Mouse (Mus musculus): ENCODE measurements around the gene Dnah17.

Gene Dnah17

DNA sequence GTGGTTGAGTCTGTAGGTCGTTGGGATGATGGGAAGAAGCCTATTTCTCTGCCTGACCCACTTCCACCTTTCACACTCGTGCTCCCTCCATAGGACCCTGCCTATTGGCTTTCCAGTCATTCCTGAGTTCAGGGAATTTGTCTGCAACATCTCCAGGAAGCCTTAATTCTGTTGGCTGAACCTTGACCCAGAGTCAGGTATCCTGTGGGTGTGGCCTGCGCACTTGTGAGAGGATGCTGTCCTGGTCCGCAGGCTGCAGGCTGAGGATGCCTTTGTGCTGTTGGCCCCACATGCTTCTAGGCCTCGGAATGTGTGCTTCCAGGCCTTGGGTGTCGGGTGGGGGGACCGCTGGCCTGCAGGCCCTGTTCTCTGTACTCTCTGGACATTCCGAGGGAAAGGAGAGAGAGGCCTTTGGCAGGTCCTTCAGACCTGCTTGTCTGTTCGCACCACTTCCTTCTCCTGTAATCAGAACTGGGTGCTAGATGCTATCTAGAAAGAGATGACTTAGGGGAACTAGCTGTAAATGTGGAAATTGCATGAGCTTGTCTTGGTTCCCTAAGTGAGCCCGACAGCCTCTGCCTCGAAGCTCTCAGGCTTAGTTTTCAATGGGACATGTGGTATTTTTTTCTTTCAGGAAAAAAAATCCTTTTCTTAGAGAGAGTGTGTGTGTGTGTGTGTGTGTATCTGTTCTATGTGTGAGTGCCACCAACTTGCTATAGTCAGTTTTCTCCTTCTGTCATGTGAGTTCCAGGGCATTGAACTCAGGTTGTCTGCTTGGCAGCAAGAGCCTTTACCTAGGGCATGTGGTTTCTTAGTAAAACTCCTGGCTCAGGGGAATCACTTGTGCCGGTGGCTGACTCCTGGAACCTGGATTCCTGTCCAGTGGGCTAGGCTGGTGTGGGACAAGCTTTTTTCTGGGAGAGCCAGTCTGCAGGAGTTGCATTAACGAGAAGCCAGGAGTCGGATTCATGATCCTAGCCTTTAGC lies 137.0 kb downstream of the Dnah17 start:
- no peak for DNase-seq

DNA sequence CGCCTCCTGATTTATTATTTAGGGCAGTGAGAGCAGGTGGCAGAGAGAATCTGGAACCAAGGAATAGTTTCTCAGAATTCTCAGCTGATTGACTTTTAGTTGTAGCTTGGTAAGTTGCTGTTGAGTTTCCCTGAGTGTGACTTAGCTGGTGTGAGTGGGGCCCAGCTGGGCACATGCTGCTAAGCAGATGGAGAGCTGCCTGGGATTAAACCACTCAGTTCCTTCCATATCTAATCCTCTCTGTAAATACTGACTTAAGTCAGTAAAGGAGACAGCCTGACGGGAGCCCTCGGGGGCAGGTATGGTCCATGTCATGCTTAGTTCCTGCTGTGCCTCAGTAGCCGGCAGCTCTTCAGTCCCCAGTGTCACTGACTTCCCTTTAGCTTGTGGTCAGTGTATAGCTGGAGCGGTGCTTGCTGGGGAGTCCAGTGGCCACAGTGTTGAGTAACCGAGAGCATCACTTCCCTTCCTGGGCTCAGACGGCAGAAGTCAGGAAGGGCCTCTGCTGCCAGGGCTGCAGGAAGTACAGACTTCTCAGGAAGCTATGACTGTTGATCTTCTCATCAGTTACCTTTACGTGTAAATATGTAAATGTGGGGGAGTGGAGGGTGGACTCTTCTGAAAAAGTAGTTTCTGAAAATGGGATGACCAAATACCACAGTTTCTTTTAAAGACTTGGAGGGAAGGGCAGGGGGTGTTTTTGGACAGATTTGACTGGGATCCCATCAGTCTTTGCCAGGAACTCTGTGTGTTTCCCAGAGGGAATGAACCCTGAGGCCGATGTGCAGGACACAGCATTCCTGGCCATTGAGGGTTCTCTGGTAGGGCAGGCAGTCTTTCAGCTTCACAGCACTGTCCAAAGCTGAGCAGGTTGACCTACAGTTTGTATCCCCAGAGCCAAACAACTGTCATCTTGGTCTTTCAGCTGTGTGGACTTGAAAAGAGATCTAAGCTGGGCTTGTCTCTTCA lies 138.6 kb downstream of the Dnah17 start:
- DNase-seq = no peak

DNA sequence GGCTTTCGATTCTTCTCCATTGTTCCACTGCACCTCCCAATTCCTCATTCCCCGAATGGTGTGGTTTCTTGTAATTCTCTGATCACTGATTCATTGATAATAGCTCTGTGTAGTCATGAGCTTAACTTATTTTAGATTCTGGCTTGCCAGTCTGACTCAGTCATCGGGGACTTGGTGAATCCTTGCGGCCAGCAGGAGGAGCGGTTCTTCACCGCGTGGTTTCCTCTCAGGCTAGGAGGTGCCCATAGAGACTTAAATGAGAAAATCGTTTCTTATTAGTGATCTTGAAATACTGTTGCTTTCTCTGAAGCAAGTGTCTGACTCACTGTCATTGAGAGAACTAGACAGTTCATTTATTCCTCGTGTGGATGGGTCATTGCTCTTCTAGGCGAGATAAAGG lies 140.5 kb downstream of the Dnah17 start:
- DNase-seq = no peak

DNA sequence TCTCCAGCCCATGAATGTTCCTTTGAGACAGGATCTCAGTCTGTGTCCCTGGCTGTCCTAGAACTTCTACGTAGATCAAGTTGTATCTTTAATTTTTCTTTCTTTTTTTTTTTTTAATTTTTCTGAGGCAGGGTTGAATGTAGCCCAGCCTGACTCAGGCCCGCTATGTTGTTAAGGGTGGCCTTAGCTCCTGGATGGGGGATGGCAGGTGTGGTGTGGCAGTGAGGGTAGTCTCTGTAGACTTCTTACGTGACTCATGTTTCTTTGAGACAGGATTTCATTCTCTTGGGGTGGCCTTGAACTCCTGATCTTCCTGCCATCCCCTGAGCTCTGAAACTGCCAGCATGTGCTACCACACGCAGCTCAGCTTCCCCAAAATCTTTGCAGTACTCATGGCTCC lies 141.2 kb downstream of the Dnah17 start:
- no peak for DNase-seq

DNA sequence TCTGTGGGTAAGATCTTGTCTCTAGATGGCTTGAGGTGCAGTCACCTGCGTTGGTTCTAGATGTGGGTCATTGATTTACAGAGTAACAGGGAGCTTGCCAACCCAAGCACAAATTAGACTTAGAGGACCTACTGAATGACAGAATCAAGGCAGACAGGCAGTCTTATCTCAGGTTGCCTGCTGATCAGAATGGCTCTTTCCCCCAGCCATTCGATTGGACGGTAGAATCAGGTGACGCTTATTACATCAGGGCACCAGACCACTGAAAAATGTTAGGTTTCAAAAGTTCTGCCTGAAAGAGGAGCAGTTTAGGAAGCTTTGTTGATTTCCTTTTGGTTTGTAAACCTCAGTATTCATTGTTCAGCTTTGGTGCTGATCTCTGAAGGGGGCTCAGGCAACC lies 142.5 kb downstream of the Dnah17 start:
- DNase-seq = no peak

DNA sequence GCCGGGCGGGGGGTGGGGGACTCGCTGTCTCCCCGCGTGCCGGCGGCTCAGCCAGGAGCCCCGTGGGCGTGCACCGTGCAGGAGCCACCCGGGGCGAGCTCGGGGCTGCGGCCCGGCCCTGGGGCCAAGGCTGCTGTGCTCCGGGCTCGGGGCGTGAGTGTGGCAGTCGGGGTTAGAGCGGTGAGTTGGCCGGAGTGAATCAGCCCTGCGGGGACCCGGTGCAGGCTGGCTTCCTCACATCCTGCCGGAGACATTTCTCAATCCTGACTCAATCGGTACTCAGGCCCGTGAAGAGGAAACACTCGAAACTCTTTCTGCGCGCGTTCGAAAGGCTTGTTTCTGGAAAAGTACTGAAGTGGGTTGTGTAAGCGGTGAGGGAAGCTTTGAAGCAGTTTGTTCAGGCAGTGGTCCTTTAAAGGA lies 143.4 kb downstream of the Dnah17 start:
- DNase-seq = no peak

DNA sequence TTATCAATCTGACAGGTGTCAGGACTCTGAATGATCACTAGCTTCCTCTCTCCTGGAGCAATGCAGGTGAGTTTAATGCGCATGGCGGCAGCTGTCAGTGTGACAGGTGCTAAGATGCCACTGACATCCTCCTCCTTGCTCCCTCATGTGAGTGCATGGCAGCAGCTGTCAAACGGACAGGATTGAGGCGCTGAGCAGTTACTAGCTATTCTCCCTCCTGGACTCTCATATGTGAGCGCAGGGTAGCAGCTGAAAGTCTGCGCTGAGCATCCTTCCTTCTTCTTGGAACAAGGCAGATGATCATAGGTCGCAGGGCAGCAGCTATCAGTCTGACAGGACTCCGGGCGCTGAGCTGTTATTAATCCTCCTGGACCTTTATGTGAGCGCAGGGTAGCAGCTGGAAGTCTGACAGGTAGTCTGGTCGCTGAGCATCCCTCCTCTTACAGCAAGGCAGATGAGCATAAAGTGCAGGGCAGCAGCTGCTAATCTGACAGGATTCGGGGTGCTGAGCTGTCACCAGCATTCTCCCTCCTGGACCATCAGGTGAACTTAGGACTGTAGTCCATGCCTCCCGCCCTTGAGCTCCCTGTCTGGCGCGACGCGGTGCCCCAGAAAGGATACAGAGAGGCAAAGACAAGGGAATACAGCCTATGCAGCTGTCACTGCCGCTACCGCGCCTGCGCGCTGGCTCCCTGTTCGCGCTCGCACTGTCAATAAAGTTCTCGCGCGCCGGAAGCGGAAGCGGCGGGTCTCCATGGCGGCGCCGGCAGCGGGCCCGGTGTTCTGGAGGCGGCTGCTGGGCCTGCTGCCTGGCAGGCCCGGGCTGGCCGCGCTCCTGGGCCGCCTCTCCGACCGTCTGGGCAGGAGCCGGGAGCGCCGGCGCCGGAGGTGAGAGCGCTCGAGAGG lies 144.1 kb downstream of the Dnah17 start, which contains the start of gene Pgs1:
Gene Pgs1 (plus strand): TSS at position 167 of the 906 bp plus-strand sequence.
- peak; percentile 92 for DNase-seq

DNA sequence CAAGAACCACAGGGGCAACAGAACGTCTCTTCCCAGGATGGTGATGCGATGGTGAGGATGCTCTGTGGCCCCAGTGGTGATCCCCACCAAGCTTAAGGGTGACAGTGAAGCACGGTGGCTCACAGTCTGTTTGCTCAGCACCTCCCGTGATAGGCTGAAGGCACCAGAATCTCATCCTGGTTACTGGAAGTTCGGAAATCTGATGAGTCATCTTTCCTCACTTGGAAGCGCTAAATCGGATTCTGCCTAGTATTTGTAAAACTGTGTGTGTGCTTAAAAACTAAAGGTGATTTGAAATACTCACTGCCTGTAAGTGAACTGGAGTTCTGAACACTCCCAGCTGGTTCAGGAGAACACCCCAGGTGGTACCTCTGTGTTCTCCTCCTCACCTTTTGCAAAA lies 146.7 kb downstream of the Dnah17 start:
- no peak for DNase-seq

DNA sequence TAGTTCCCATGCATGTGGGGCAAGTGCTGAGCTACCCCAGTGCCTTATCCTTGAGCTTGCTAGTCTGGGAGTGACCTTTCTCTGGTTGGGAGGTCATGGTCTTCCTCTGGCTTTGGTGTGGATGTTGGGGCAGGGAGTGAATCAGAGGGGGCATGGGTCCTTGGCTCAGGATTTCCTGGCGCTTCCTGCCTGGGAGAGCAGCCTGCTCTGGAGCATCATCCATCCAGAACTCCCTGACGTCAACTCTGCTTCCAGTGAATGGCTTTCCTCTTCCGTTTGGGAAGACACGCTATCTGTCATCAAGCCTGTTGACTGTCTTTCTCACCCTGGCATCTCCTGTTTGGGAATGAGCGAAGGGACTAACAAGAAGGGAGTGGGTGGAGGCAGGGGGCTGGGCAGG lies 148.0 kb downstream of the Dnah17 start:
- no peak for DNase-seq

DNA sequence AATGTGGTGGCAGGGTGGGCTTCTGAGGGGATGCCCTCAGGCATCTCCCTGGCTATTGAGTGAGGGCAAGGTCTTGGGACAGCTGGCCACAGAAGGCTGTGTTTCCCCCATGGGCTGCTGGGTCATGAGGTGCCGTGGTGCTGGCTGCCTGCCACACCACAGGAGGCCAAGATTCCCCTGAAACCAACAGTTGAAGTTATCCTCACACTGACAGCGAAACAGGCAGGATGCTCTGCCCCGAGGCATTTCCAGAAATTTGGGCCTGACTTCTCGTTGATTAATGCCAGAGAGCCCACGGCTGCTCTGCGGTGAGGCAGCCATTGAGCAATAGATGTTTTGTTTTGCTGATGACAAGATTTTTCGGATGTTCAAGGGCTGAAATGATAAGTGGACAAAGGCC lies 151.0 kb downstream of the Dnah17 start:
- no peak for DNase-seq

DNA sequence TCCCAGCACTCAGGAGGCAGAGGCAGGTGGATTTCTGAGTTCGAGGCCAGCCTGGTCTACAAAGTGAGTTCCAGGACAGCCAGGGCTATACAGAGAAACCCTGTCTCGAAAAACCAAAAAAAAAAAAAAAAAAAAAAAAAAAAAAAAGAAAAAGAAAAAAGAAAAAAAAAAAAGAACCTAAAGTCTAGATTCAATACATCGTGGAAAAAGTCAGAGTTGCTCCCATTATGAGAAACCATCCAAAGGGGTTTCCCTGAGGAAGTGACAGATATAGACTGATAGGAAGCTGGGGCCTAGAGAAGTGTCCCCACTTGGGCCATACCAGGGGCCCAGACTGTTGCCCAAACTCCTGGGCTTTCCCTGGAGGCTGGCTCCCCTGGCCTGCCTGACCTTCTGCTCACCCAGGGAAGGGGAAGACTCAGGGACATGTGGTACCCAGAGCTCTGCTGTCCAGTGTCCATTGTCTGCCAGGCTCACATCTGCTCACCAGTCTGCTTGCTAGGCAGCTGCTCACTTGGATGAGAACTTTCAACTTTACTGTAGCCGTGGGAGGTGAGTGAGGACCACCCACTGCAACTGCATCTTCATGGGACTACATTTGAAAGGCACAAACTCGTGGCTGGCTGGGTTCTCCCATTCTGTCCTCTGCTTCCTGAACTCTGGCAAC lies 152.6 kb downstream of the Dnah17 start:
- no peak for DNase-seq

DNA sequence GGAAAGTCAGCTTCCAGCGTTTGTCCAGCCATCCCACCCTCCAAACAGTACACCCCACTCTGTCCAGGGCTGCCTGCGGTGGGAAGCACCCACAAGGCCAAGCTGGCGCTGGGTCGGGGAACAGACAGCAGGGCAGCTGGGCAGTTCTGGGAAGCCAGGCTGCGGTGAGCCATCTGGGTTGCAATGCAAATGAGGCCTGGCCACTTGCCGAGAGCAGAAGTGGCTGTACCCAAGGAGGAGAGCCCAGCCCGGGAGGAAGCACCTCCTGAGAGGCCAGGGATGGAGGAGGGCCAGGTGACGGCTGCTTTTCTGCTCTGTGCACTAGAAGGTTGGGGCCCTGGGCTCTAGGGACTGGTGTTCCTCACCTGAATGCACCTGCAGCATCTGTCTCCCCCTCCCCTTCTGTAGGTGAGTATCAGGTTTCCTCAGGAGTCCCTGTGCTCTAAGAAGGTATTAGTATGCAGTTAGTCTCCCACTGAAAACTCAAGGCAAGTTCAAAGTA lies 154.3 kb downstream of the Dnah17 start:
- peak; percentile 66 for DNase-seq

DNA sequence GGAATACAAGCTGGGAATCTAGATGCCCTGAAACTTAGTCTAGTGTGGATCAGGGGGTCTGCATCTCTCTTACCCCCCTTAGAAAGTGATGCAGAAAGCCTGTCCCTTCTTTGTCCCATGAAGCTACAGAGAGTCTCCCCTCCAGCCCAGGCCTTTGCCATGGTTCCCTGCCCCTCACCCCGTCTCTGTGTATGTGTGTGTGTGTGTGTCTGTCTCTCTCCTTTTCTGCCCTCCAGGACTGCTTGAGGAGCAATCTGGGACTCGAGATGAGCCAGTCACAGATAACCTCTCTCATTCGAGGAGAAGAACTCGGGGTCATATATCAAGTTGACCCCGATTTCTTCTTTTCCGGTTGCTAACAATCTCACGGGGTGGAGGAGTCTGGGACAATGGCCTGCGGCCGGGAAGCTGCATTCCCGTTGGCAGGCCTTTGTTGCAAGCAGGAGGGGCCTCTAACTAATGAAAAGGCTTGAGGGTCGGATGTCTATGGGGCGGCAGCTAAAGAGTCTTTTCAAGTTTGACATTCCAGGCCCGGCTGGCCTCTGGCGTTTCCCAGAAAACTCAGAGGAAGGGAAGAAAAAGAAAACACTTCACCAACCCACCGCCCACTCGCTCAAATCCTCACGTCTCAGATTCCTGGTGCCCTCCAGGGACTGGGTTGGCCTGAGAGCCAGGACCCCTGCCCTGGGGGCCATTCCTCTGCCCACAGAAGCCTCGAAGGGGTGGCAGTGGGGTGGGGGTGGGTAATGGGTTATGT lies 155.0 kb downstream of the Dnah17 start:
- no peak for DNase-seq

DNA sequence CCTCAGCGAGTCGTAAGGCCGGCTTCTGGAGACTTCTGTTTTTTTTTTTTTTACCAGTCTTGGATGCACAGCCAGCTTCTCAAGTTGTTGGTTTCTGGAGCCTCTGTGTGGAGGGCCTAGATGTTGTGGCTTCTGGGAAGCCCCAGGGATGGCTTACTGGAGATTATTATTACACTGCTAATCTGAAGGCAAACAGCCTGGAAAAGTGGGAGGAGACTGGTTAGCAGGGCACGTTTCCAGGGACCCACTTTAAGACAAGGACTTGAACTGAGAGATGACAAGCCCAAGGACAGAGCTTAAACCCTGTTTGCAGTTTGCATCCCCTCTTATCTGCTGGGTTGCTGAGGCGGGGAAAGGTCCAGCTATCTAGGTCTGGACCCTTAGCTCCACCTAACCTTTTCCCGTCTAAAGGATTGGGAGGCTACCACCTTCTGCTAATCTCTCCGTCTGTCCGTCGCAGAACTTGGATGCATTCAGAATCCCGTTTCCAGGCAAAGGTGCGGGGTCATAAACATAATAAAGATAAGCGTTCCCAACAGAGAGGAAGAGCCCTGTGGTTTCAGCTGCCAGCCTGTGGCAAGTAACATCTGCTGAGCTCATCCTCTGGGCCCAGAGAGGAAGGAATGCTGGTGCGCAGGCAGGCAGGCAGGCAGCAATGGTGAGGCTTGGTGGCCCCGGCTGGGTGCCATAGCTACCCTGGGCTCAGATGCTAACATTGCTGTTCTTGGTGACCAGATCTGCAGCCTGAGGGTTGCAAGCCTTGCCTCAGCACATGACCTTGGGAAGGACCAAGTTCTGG lies 155.9 kb downstream of the Dnah17 start:
- no peak for DNase-seq

DNA sequence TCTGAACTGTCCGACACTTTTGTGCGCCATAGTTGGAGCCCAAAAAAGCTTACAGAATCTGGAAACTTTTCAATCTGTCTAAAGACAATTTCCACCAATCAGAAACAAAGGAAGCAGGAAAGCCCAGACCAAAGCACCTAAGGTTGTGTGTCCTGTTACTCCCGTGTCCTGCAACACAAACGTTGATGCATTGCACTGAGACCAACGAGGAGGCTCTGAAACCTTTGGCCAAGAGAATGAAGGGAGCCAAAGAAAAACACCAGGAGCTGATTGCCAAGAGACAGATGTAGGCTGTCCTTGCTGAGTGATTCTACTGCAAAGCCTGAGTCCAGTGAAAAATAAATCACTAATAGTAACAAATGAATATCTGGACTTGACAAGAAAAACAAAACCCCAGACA lies 156.9 kb downstream of the Dnah17 start:
- no peak for DNase-seq

DNA sequence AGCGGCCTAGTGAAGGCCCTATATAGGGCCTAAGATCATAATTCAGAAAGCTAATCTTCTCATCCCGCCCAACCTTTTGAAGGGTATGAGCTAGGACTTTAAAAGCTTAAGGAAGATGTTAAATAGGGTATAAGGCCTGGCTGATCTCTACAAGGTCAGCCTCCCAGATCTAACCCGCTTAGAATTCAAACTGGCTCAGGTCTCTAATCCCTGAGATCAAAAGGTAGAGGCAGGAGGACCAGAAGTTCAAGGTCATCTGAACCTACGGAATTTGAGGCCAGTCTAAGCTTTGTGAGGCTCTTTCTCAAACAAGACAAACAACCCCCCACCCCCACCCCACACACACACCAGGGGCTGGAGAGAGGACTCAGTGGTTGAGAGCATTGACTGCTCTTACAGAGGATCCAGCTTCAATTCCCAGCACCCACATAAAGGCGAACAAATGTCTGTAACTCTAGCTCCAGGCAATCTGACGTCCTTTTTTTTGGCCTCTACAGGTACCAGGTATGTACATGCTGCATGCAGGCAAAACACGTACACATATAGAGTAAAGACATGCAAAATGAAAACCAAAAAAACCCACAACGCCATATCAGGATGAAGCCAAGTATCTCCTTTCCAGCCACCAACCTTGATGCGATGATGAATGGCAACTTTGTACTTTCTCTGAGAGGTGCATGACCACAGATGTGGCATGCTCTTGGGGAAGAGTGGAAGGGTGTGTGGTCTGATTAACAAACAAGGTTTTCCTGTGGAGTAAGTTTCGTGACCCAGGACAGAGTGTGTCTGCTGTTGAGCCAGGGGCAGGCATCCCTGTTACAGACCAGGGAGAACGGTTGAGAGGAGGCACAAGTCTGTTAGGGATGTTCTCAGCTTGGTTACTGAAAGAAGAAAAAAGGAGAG lies 157.5 kb downstream of the Dnah17 start:
- no peak for DNase-seq
